Mouse (Mus musculus) midbrain, embryonic 14.5 days (tissue): ENCODE data around the gene Opa1. TPM values are rescaled to one million over a fixed set of nuclear protein-coding genes. Genes with fewer than 3 reads are reported as not detected.
A peak's percentile ranks its signal among the peaks of the same experiment; 100 is the strongest.

Source experiments
- ATAC-seq: fragments of 200-750 bp; cut with Nextera tagmentation; 2 replicates; pipeline ENCODE4 v1.8.0; 2017; ENCODE audit warnings: moderate number of reproducible peaks, moderate library complexity; ENCODE audit not compliant: low FRiP score, low TSS enrichment
- DNase-seq: peaks from one replicate; pipeline ENCODE4 v3.0.0-alpha.2; 2015
- H3K27ac ChIP-seq: fragments of 300-500 bp; sonication (generic); replicated peaks from 2 replicates; pipeline ENCODE4 v1.5.1; 2014; ENCODE audit warnings: mild to moderate bottlenecking, low read depth, low read length, moderate library complexity
- H3K27me3 ChIP-seq: fragments of 300-500 bp; sonication (generic); 2 replicates; pipeline ENCODE4 v1.6.1; 2014; ENCODE audit warnings: low read length, control low read depth, mixed read lengths; ENCODE audit not compliant: control insufficient read depth, insufficient read depth
- H3K36me3 ChIP-seq: fragments of 300-500 bp; sonication (generic); 2 replicates; pipeline ENCODE4 v1.6.1; 2014; ENCODE audit warnings: low read length, control low read depth; ENCODE audit not compliant: control insufficient read depth, insufficient read depth
- H3K4me1 ChIP-seq: fragments of 300-500 bp; sonication (generic); 2 replicates; pipeline ENCODE4 v1.6.1; 2014; ENCODE audit warnings: mild to moderate bottlenecking, antibody characterized with exemption, low read length, control low read depth; ENCODE audit not compliant: control insufficient read depth, insufficient read depth
- H3K4me2 ChIP-seq: fragments of 300-500 bp; sonication (generic); 2 replicates; pipeline ENCODE4 v1.6.1; 2014; ENCODE audit warnings: mild to moderate bottlenecking, low read length, moderate library complexity
- H3K4me3 ChIP-seq: fragments of 300-500 bp; sonication (generic); replicated peaks from 2 replicates; pipeline ENCODE4 v1.5.1; 2014; ENCODE audit warnings: low read depth, low read length
- H3K9ac ChIP-seq: fragments of 300-500 bp; sonication (generic); replicated peaks from 2 replicates; pipeline ENCODE4 v1.6.1; 2014; ENCODE audit warnings: mild to moderate bottlenecking, low read length, moderate library complexity
- H3K9me3 ChIP-seq: fragments of 300-500 bp; sonication (generic); 2 replicates; pipeline ENCODE4 v1.6.1; 2016; ENCODE audit warnings: low read length, control low read depth, mixed read lengths; ENCODE audit not compliant: control insufficient read depth
- WGBS: fragments of 180-500 bp; shearing (Covaris S2); extraction: QIAGEN DNeasy Blood & Tissue Kit; methylation state at CpG from one replicate; pipeline ENCODE4 v1.1.7; 2014; 5-methylcytosine and 5-hydroxymethylcytosine counted together
- polyA plus RNA-seq: library from polyadenylated mRNA; unstranded; fragments of >200 nt; fragmentation: Nextera tagmentation; extraction: Ambion mirVana; gene quantifications from 2 replicates; pipeline ENCODE4 v1.2.1, GENCODE M21; 2014

The Opa1 gene
- 45.6 and 69.2 TPM in 2 replicates for polyA plus RNA-seq

DNA sequence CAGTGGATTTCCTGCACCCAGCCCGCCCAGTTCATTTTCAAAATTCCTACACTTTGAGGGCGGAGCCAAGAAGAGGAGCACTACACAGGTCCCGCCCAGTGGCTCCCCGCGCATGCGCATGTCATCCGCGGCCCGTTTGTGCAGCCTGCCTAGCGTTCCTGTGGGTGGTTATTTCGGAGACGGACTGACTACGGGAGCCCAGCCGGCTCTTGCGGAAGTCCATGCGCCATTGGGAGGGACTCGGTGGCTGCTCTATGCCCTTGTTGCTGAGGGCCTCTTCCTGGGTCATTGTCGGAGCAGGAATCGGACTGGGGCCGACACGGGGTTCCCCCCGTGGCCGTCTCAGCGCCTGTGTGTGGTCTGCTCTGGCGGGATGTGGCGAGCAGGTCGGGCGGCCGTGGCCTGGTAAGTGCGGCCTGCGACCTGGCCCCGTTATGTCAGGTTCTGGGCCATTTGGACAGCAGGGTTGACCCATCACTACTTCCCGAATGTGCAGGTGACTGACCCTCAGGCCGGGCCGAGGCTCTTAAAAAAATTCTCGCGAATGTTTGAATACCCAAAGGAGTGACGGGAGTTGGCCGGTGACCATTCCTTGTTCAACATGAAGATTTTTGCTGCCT lies at the start of gene Opa1:
Gene Opa1 (plus strand): TSS at position 168 of the 620 bp plus-strand sequence.
- H3K27ac ChIP-seq, result peak within 1 kb of the TSS; percentile 32; the same call in 1 of the 2 replicates
- ATAC-seq, result peak; percentile 99

DNA sequence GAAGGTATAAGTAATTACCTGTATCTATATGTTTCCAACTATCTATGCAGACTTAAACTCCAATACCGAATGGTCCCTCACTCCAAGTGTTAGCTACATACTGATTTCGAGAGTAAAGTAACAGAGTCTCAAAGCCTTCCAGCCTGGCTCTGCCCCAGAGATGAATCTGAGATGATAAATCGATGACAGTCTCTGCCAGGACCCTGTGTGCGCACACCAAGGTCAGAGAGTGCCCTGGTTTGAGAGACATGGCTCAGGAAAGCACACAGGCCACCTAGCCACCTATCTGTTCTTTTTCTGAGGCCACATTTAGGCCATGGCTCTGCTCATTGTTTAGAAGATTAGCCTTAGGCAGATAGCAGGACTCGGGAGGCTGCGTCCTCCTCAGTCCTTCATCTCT lies 45.5 kb upstream of the Opa1 start:
- H3K4me2 ChIP-seq, result no peak overlapping the region
- H3K9me3 ChIP-seq, result no peaks in the 10 kb centered on the region
- no peak overlapping the region for H3K9ac ChIP-seq
- no peaks in the 10 kb centered on the region for H3K36me3 ChIP-seq
- no peak overlapping the region for H3K27ac ChIP-seq
- H3K4me3 ChIP-seq, result no peak overlapping the region
- ATAC-seq, result no peak
- DNase-seq, result no peak
- H3K4me1 ChIP-seq, result no peaks in the 10 kb centered on the region
- no peaks in the 10 kb centered on the region for H3K27me3 ChIP-seq
- 78% methylated on average over 6 of the region's 6 CpGs for WGBS

More for the DNA sequence above, at the start of gene Opa1:
- H3K36me3 ChIP-seq, result no peaks in the 10 kb centered on the region
- peaks cover 8% of the 10 kb centered on the region for H3K4me1 ChIP-seq
- peak within 1 kb of the TSS; percentile 88 for H3K9ac ChIP-seq
- H3K9me3 ChIP-seq, result no peaks in the 10 kb centered on the region
- H3K4me2 ChIP-seq, result peak within 1 kb of the TSS; percentile 86
- under 1% methylated on average over 39 of the region's 39 CpGs for WGBS
- peak; percentile 98 for DNase-seq
- peak within 1 kb of the TSS; percentile 93 for H3K4me3 ChIP-seq
- no peaks in the 10 kb centered on the region for H3K27me3 ChIP-seq

- Histone ChIP-seq H3K27me3 (no peaks in the 10 kb centered on the region), H3K4me3 (no peak overlapping the region), H3K4me2 (no peak overlapping the region), H3K4me1 (no peaks in the 10 kb centered on the region), H3K9me3 (no peaks in the 10 kb centered on the region), H3K36me3 (no peaks in the 10 kb centered on the region), H3K9ac (no peak overlapping the region), H3K27ac (no peak overlapping the region)
- no peak for DNase-seq
- ATAC-seq, result no peak
- 85% methylated on average over 4 of the region's 4 CpGs for WGBS
Observed at GRCm38 (mm10) chr16:29535866-29536265, 43.3 kb upstream of the Opa1 start.

DNA sequence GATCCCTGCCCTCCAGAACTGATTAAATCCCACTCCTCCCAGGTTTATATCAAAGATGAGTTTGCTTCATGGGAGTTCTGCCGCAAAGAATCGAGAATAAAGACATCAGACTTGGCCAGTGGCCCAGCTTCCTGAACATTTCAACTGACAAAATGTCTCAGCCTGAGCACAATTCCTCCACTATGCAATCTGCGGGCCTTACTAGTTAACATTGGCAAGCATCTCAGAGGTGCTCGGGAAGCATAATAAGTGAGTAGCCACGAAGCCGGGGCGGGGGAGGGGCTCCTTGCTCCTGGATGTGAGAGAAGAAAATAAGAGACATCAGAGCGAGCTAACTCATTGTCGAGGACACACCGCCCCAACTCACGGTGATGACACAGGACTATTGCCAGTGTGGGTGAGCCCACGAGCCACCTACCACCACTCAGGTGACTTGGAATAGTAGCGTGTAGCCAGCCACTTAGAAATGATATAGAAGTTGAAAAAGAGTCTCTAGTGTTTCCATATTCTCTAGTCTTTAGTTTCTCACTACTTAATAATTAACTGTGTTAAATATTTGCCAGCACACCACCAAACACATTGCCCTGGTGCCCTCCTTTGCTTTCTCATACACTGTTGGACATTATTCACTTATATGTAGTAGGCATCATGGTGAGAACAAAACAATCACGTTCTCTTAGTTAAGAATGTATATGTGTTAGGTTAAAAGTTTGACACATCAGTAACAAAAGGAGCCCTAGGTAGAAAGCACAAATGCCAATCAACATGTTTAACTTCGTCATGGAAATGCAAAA lies 42.5 kb upstream of the Opa1 start:
- DNase-seq (peak; percentile 61), ATAC-seq (no peak; the same call in 1 of the 2 replicates)
- Histone ChIP-seq H3K4me2 (no peak overlapping the region), H3K9ac (no peak overlapping the region), H3K27ac (no peak overlapping the region), H3K4me1 (no peaks in the 10 kb centered on the region), H3K9me3 (no peaks in the 10 kb centered on the region), H3K36me3 (no peaks in the 10 kb centered on the region), H3K27me3 (no peaks in the 10 kb centered on the region), H3K4me3 (no peak overlapping the region)
- 65% methylated on average over 15 of the region's 15 CpGs for WGBS

DNA sequence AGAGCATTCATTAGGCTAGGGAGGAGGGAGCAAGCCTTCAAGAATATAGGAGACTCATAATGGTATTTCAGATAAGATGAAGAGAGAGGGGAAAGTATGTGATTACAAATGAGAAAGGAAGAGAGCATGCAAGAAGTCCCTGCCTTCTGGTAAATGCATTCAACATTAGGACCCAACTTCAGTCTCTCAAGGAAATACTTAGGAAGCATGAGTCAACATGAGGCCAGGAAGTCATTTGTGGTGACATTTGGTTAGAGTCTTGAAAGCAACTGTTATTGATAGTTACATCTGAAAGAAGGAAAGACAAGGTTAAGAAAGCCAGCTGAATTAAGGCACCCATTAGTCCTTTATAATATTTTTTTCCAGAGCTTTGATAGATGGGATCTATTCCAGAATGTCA lies 39.2 kb upstream of the Opa1 start:
- no peak for DNase-seq
- H3K27me3 ChIP-seq, result no peaks in the 10 kb centered on the region
- no peaks in the 10 kb centered on the region for H3K36me3 ChIP-seq
- no peaks in the 10 kb centered on the region for H3K9me3 ChIP-seq
- H3K4me3 ChIP-seq, result no peak overlapping the region
- no peak overlapping the region for H3K27ac ChIP-seq
- H3K9ac ChIP-seq, result no peak overlapping the region
- no peak overlapping the region for H3K4me2 ChIP-seq
- no peak for ATAC-seq
- H3K4me1 ChIP-seq, result no peaks in the 10 kb centered on the region

GRCm38 (mm10) chr16:29541261-29541683 lies 37.9 kb upstream of the Opa1 start:
- Histone ChIP-seq H3K27me3 (no peaks in the 10 kb centered on the region), H3K4me1 (no peaks in the 10 kb centered on the region), H3K36me3 (no peaks in the 10 kb centered on the region), H3K9me3 (no peaks in the 10 kb centered on the region), H3K4me2 (no peak overlapping the region), H3K9ac (no peak overlapping the region), H3K27ac (no peak overlapping the region), H3K4me3 (no peak overlapping the region)
- 81% methylated on average over 11 of the region's 11 CpGs for WGBS
- ATAC-seq (no peak), DNase-seq (peak; percentile 11)

GRCm38 (mm10) chr16:29544829-29545228 lies 34.3 kb upstream of the Opa1 start, which contains the start of gene Atp13a4:
Atp13a4 (minus strand) TSS chr16:29544864.
- DNase-seq (no peak), ATAC-seq (no peak)
- no peaks in the 10 kb centered on the region for H3K36me3 ChIP-seq
- H3K9me3 ChIP-seq, result no peaks in the 10 kb centered on the region
- H3K27me3 ChIP-seq, result no peaks in the 10 kb centered on the region
- H3K4me2 ChIP-seq, result no peak within 1 kb of the TSS
- H3K27ac ChIP-seq, result no peak within 1 kb of the TSS
- no peak within 1 kb of the TSS for H3K4me3 ChIP-seq
- H3K9ac ChIP-seq, result no peak within 1 kb of the TSS
- 86% methylated on average over 11 of the region's 11 CpGs for WGBS
- H3K4me1 ChIP-seq, result no peaks in the 10 kb centered on the region

GRCm38 (mm10) chr16:29559667-29560066 lies 19.5 kb upstream of the Opa1 start:
- Histone ChIP-seq H3K4me2 (no peak overlapping the region), H3K4me1 (no peaks in the 10 kb centered on the region), H3K9me3 (no peaks in the 10 kb centered on the region), H3K9ac (no peak overlapping the region), H3K36me3 (no peaks in the 10 kb centered on the region), H3K27me3 (no peaks in the 10 kb centered on the region), H3K4me3 (no peak overlapping the region), H3K27ac (no peak overlapping the region)
- 83% methylated on average over 5 of the region's 5 CpGs for WGBS
- DNase-seq (no peak), ATAC-seq (no peak)

GRCm38 (mm10) chr16:29560454-29560853 lies 18.7 kb upstream of the Opa1 start:
- H3K4me3 ChIP-seq, result no peak overlapping the region
- WGBS, result 57% methylated on average over 10 of the region's 10 CpGs
- no peaks in the 10 kb centered on the region for H3K4me1 ChIP-seq
- no peak overlapping the region for H3K9ac ChIP-seq
- H3K4me2 ChIP-seq, result no peak overlapping the region
- H3K36me3 ChIP-seq, result no peaks in the 10 kb centered on the region
- no peaks in the 10 kb centered on the region for H3K27me3 ChIP-seq
- peak; percentile 37 for DNase-seq
- H3K9me3 ChIP-seq, result no peaks in the 10 kb centered on the region
- H3K27ac ChIP-seq, result no peak overlapping the region
- no peak for ATAC-seq
